Mouse (Mus musculus) NIH3T3 (cell line): ENCODE data around the gene R3hdm4.

Experiments
- DNase-seq: peaks from one replicate; pipeline ENCODE4 v3.0.0-alpha.2; 2012; ENCODE audit warnings: low read depth

The R3hdm4 gene

GRCm38 (mm10) chr10:79924998-79925784, 4.2 kb upstream of the R3hdm4 start:
- peak; percentile 96 for DNase-seq

DNA sequence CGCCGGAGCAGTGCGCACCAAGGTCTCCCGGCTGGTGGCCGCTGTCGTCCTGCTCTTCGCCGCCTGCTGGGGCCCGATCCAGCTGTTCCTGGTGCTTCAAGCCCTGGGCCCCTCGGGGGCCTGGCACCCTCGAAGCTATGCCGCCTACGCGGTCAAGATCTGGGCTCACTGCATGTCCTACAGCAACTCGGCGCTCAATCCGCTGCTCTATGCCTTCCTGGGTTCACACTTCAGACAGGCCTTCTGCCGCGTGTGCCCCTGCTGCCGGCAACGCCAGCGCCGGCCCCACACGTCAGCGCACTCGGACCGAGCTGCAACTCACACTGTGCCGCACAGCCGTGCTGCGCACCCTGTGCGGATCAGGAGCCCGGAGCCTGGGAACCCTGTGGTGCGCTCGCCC, 564 bp upstream of the R3hdm4 start:
- DNase-seq, result no peak

GRCm38 (mm10) chr10:79920056-79920890, 735 bp downstream of the R3hdm4 start:
- DNase-seq, result no peak

- DNase-seq, result no peak
Observed at GRCm38 (mm10) chr10:79919251-79919849, 1.7 kb downstream of the R3hdm4 start.

GRCm38 (mm10) chr10:79918231-79919078, 2.6 kb downstream of the R3hdm4 start:
- no peak for DNase-seq

DNA sequence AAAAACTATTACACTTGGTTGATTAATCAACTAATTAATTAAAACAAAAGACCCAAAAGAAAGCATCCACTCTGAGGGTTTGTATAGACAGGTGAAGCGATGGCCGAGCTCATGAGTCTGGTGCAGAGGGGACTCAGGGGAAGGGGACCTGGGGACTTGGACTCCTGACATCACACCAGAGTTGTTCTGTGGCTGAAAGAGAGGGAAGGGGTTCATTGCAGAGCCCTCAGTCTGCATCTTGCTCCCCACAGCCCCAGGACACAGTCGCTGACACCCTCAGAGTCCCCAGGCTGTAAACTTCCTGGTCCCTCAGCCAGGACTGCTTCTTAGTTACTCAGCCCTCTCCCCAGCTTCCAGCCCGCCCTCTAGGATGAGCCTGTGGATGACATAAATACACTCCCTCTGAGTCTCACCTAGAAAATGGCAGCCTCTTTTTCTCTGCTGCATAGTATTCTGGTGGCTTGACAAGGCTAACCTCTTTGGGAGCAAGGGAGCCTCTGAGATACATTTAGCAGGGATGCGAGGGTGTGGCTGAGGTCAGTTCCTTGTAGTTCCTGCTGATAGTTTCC, 3.4 kb downstream of the R3hdm4 start:
- no peak for DNase-seq

DNA sequence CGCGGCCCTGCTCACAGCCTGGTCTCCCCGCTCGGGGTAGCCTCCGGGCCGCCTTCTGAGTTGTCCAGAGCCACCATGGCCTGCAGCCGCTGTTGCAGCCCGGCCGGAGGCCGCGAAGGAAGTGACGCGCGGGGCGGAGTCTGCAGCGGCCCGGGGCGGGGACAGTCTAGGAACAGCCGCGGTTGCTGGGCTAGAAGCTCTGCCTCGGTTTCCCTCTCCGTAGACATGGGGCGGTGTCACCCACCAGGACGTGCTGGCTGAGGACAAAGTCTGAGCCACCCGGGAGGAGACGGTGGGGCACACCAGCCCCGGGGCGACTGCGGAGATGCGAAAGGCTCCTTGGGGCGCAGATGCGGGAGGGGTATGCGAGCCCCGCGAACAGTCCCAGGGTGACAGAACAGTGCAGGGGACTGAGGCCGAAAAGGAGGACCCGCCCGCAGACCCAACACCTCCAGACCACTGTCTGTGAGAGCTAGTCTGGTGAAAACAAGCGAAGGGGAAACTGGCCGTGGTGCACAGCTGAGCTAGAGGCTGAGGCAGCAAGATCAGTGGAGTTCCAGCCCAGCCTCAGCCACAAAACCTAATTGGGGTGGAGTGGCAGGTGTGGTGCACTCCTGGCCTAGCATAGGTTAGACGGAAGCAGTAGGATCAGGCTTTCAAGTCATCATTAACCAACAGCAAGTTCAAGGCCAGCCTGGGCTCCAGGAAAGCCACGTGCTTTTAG, 4.0 kb downstream of the R3hdm4 start, which contains the start of gene Kiss1r:
TSS of gene Kiss1r (plus strand) at position 164 of the 724 bp plus-strand sequence.
- DNase-seq, result peak; percentile 90

- DNase-seq, result peak; percentile 39
Observed at GRCm38 (mm10) chr10:79916081-79916480, 4.9 kb downstream of the R3hdm4 start.

- DNase-seq, result no peak
Observed at GRCm38 (mm10) chr10:79914948-79915596, 5.9 kb downstream of the R3hdm4 start.

DNA sequence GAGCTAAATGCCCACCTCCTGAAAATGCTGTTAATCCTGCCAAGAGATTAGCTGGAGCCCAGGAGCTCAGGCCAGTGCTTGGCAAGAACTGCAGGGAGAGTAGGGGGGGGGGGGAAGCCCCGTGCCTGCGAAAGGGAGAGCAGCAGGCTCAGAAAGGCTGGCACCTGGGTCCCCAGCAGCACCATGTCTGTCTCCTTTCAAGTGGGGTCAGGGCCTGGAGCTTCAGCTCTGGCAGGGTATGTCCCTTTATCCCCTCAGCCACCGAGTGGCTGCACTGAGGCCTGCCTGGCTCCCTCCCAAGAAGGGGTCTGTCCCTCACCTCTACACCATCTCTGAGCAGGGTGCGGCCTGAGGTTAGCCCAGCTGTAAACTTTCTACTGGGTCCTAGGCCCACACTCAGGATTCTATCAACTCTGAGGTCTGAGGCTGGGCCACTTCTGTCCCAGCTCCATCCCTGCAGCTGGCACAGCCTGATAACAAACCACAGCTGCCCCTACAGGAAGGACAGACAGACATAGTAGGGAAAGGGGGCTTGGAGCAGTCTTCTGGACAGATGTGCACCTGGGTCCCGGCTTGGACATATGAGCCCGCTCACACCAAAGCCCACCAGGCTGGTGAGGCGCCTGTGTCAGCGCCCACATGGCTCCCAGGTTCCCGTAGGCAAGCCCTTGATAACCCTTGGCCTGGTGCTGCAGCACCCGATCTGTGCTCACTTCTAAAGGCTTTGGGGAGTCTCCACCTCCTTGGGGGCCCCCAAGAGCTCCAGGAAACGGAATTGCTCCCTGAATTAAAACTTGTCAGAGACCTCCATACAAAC, 6.7 kb downstream of the R3hdm4 start:
- no peak for DNase-seq

- no peak for DNase-seq
Observed at GRCm38 (mm10) chr10:79912412-79912811, 8.6 kb downstream of the R3hdm4 start.

GRCm38 (mm10) chr10:79910556-79910955, 10.5 kb downstream of the R3hdm4 start, which contains the start of gene Gm26602:
Gene Gm26602, plus strand, starts transcription at chr10:79910856.
- no peak for DNase-seq

DNA sequence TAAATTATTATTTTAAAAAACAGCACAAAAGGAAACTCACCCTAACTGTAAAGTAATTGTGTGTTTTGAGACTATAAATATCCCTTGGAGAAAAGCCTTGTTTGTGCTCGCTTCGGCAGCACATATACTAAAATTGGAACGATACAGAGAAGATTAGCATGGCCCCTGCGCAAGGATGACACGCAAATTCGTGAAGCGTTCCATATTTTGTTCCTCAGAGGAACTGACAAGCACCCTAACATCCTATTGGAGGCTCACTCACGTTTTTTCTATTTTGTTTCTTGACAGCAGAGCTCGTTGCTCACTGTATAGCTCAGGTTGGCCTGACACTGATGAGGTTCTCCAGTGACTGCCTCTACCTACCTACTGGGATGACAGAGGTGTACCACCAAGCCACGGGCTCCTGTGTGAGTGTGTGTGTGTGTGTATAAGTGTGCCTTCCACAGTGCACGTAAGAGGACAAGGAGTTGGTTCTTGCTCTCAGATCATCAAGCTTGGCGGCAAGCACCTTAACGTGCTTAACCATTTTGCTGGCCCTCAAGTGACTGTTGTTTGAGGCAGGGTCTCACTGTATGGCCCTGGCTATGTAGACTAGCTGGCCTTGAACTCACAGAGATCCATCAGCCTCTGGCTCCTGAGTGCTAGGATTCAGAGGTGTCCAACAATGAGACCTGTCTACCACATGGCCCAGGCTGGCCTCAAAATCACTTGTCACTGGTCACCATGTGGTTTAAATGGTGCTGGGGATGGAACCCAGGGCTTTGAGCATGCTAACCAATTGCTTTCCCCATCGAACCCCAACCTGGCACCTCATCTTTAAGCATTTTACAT, 11.7 kb downstream of the R3hdm4 start:
- no peak for DNase-seq

GRCm38 (mm10) chr10:79908167-79909091, 12.6 kb downstream of the R3hdm4 start, which contains the start of gene Med16:
Gene Med16, minus strand, starts transcription at chr10:79908923.
- peak; percentile 99 for DNase-seq

- no peak for DNase-seq
Observed at GRCm38 (mm10) chr10:79907415-79907814, 13.6 kb downstream of the R3hdm4 start.

GRCm38 (mm10) chr10:79906712-79907111, 14.3 kb downstream of the R3hdm4 start:
- no peak for DNase-seq

DNA sequence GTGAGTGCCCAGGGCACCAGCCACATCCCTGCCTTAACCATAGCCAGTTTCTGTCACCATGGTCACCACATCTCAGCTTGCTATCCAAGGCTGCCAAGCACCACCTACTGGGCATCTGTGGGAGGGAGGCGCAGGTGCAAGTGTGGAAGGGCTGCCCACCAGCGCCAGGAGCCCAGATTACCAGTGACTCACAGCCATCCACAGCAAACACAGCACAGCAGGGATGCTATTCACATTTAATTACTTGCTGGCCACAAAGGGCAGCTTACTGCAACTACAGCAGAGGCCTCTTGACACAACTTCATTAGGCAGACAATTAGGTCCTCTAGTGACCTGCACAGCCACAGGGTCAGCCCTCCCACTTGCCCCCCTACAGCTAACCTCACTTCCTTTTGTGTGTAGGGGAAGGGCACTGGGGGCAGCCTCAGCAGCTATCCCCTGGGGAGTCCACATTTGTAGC, 20.0 kb downstream of the R3hdm4 start:
- peak; percentile 48 for DNase-seq
